Comparison of ENCODE assay signal across 8 mouse cellular contexts in genomic region chr7:97696506-97697254, GRCm38 (mm10). TPM values are rescaled to one million over a fixed set of nuclear protein-coding genes. Genes with fewer than 3 reads are reported as not detected.
A peak's percentile ranks its signal among the peaks of the same experiment; 100 is the strongest.
DNase-seq lines count a peak whose midpoint lies in the region; ATAC-seq lines count a peak whose summit lies in the region.

Gene Clns1a, plus strand, starts transcription at chr7:97696634.

- peak; percentile 97 for ATAC-seq in hindbrain, embryonic 15.5 days (ENCODE audit: low FRiP score, low read depth)

- no peaks in the 10 kb centered on the region for H3K9me3 ChIP-seq in hindbrain, embryonic 15.5 days

- under 1% methylated on average over 63 of the region's 63 CpGs for whole genome bisulfite sequencing in hindbrain, embryonic 15.5 days

- H3K36me3 ChIP-seq in hindbrain, embryonic 15.5 days = peaks cover 15% of the 10 kb centered on the region

- peak within 1 kb of the TSS; percentile 90 for H3K4me2 ChIP-seq in hindbrain, embryonic 15.5 days

- DNase-seq in R1 (ENCODE audit: low read depth, low spot score) = peak; percentile 95
- peak; percentile 95 to 97 for DNase-seq in cerebellum, postnatal 25 days
- peak; percentile 94 for DNase-seq in frontal cortex, postnatal 36 days (ENCODE audit: low spot score in 2 of 2)
- peak; percentile 91 for DNase-seq in left cerebral cortex, adult 11 months (ENCODE audit: low spot score)
- peak; percentile 92 to 93 for DNase-seq in lung, postnatal 4 days
- peak; percentile 88 for DNase-seq in retina, postnatal 7 days (ENCODE audit: low read depth, low spot score)
- DNase-seq in urinary bladder, adult 2 months (ENCODE audit: low spot score) = peak; percentile 89

- no peaks in the 10 kb centered on the region for H3K27me3 ChIP-seq in hindbrain, embryonic 15.5 days

- H3K4me3 ChIP-seq in hindbrain, embryonic 15.5 days = peak within 1 kb of the TSS; percentile 100

- peak within 1 kb of the TSS; percentile 86 for H3K27ac ChIP-seq in hindbrain, embryonic 15.5 days (replicated peaks)

- H3K4me1 ChIP-seq in hindbrain, embryonic 15.5 days (replicated peaks) = peaks cover 19% of the 10 kb centered on the region

- peak within 1 kb of the TSS; percentile 93 for H3K9ac ChIP-seq in hindbrain, embryonic 15.5 days

RNA-seq across cellular contexts. Expression of gene Clns1a, which starts in this region (rescaled TPM):
- 174 and 175 TPM in 2 replicates for polyA plus RNA-seq in hindbrain, embryonic 15.5 days (2015; fragmentation: Nextera tagmentation; extraction: Ambion mirVana)
- polyA plus RNA-seq in urinary bladder, adult 2 months (2012; rRNA removed) = 47.7 and 55.6 TPM in 2 replicates

Comparison
In these comparisons a context has a peak if more than half of its experiments do, and no peak if none do; other contexts are left out.
1. Peak in every context shown above with its lines: DNase-seq, ATAC-seq, H3K4me3 ChIP-seq and H3K27ac ChIP-seq.